Mouse (Mus musculus) neural tube, embryonic 14.5 days (tissue): ENCODE results near the gene Nr5a2. TPM values are rescaled to one million over a fixed set of nuclear protein-coding genes. Genes with fewer than 3 reads are reported as not detected.

Experiments
- ATAC-seq: fragments of 200-750 bp; cut with Nextera tagmentation; 2 replicates; pipeline ENCODE4 v1.8.0; 2017; ENCODE audit warnings: low read depth, mild to moderate bottlenecking, moderate TSS enrichment, moderate library complexity
- H3K27ac ChIP-seq: fragments of 300-500 bp; sonication (generic); 2 replicates; pipeline ENCODE4 v1.5.1; 2014; ENCODE audit warnings: low read depth, mild to moderate bottlenecking, control low read depth, low read length, moderate library complexity, mixed read lengths
- H3K27me3 ChIP-seq: fragments of 300-500 bp; sonication (generic); 2 replicates; pipeline ENCODE4 v1.6.1; 2014; ENCODE audit warnings: low read length; ENCODE audit not compliant: control insufficient read depth, insufficient read depth
- H3K36me3 ChIP-seq: fragments of 300-500 bp; sonication (generic); 2 replicates; pipeline ENCODE4 v1.6.1; 2014; ENCODE audit warnings: low read length, mixed read lengths; ENCODE audit not compliant: control insufficient read depth, insufficient read depth
- H3K4me1 ChIP-seq: fragments of 300-500 bp; sonication (generic); 2 replicates; pipeline ENCODE4 v1.6.1; 2014; ENCODE audit warnings: low read length; ENCODE audit not compliant: control insufficient read depth, insufficient read depth
- H3K4me2 ChIP-seq: fragments of 300-500 bp; sonication (generic); 2 replicates; pipeline ENCODE4 v1.6.1; 2014; ENCODE audit warnings: mild to moderate bottlenecking, low read depth, low read length, control low read depth
- H3K4me3 ChIP-seq: fragments of 300-500 bp; sonication (generic); 2 replicates; pipeline ENCODE4 v1.5.1; 2014; ENCODE audit warnings: low read depth, low read length, control low read depth, mixed read lengths
- H3K9ac ChIP-seq: fragments of 300-500 bp; sonication (generic); replicated peaks from 2 replicates; pipeline ENCODE4 v1.6.1; 2014; ENCODE audit warnings: low read depth, mild to moderate bottlenecking, control low read depth, low read length, mixed read lengths
- H3K9me3 ChIP-seq: fragments of 300-500 bp; sonication (generic); 2 replicates; pipeline ENCODE4 v1.6.1; 2016; ENCODE audit warnings: low read length; ENCODE audit not compliant: control insufficient read depth
- WGBS: fragments of 180-500 bp; shearing (Covaris S2); extraction: QIAGEN DNeasy Blood & Tissue Kit; methylation state at CpG from one replicate; pipeline ENCODE4 v1.1.7; 2014; 5-methylcytosine and 5-hydroxymethylcytosine counted together
- polyA plus RNA-seq: library from polyadenylated mRNA; unstranded; fragments of >200 nt; fragmentation: Nextera tagmentation; extraction: Ambion mirVana; gene quantifications from 2 replicates; pipeline ENCODE4 v1.2.1, GENCODE M21; 2014

Gene Nr5a2
- polyA plus RNA-seq, 1 experiment from 2014 or later, result 1.4 TPM

GRCm38 (mm10) chr1:136945876-136946275, 14.4 kb downstream of the Nr5a2 start:
- no peak overlapping the region for H3K27ac ChIP-seq
- peaks cover 55% of the 10 kb centered on the region for H3K27me3 ChIP-seq
- ATAC-seq, result no peak
- no peak overlapping the region for H3K4me2 ChIP-seq
- peaks cover 9% of the 10 kb centered on the region; the same call in 1 of the 2 replicates for H3K4me1 ChIP-seq
- H3K4me3 ChIP-seq, result no peak overlapping the region
- H3K9me3 ChIP-seq, result no peaks in the 10 kb centered on the region
- 3% methylated on average over 10 of the region's 10 CpGs for WGBS
- no peak overlapping the region for H3K9ac ChIP-seq
- H3K36me3 ChIP-seq, result no peaks in the 10 kb centered on the region

GRCm38 (mm10) chr1:136945426-136945825, 14.8 kb downstream of the Nr5a2 start:
- ATAC-seq, result no peak
- Histone ChIP-seq H3K27me3 (peaks cover 50% of the 10 kb centered on the region), H3K36me3 (no peaks in the 10 kb centered on the region), H3K9ac (no peak overlapping the region), H3K4me1 (peaks cover 9% of the 10 kb centered on the region; the same call in 1 of the 2 replicates), H3K4me2 (no peak overlapping the region), H3K4me3 (no peak overlapping the region), H3K27ac (no peak overlapping the region), H3K9me3 (no peaks in the 10 kb centered on the region)
- WGBS, result 5% methylated on average over 7 of the region's 7 CpGs

- H3K4me3 ChIP-seq, result no peak overlapping the region
- no peaks in the 10 kb centered on the region for H3K9me3 ChIP-seq
- H3K27me3 ChIP-seq, result peaks cover 15% of the 10 kb centered on the region
- H3K27ac ChIP-seq, result no peak overlapping the region
- no peak overlapping the region for H3K4me2 ChIP-seq
- H3K9ac ChIP-seq, result no peak overlapping the region
- H3K4me1 ChIP-seq, result no peaks in the 10 kb centered on the region
- no peaks in the 10 kb centered on the region for H3K36me3 ChIP-seq
- WGBS, result 55% methylated on average over 5 of the region's 5 CpGs
- ATAC-seq, result no peak
These were observed 19.6 kb downstream of the Nr5a2 start for GRCm38 (mm10) chr1:136940603-136941002.

- H3K9ac ChIP-seq, result no peak overlapping the region
- no peaks in the 10 kb centered on the region for H3K4me1 ChIP-seq
- H3K4me3 ChIP-seq, result no peak overlapping the region
- H3K27ac ChIP-seq, result no peak overlapping the region
- WGBS, result 65% methylated on average over 1 of the region's 1 CpGs
- H3K36me3 ChIP-seq, result no peaks in the 10 kb centered on the region
- no peaks in the 10 kb centered on the region for H3K9me3 ChIP-seq
- no peak overlapping the region for H3K4me2 ChIP-seq
- no peak for ATAC-seq
- 0 out of 2 replicates have a peak, but pooled peaks cover 4% of the 10 kb centered on the region for H3K27me3 ChIP-seq
These were observed 21.0 kb downstream of the Nr5a2 start for GRCm38 (mm10) chr1:136939220-136939619.

GRCm38 (mm10) chr1:136935960-136936324, 24.3 kb downstream of the Nr5a2 start:
- Histone ChIP-seq H3K4me3 (no peak overlapping the region), H3K4me1 (no peaks in the 10 kb centered on the region), H3K27me3 (no peaks in the 10 kb centered on the region), H3K27ac (no peak overlapping the region), H3K4me2 (no peak overlapping the region), H3K9me3 (no peaks in the 10 kb centered on the region), H3K9ac (no peak overlapping the region), H3K36me3 (no peaks in the 10 kb centered on the region)
- no peak for ATAC-seq
- WGBS, result 89% methylated on average over 9 of the region's 9 CpGs

- 64% methylated on average over 8 of the region's 8 CpGs for WGBS
- Histone ChIP-seq H3K4me1 (no peaks in the 10 kb centered on the region), H3K36me3 (no peaks in the 10 kb centered on the region), H3K9ac (no peak overlapping the region), H3K4me3 (no peak overlapping the region), H3K27me3 (no peaks in the 10 kb centered on the region), H3K27ac (no peak overlapping the region), H3K4me2 (no peak overlapping the region), H3K9me3 (no peaks in the 10 kb centered on the region)
- no peak for ATAC-seq
These were observed 24.8 kb downstream of the Nr5a2 start for GRCm38 (mm10) chr1:136935316-136935959.

GRCm38 (mm10) chr1:136934051-136934450, 26.2 kb downstream of the Nr5a2 start:
- 73% methylated on average over 10 of the region's 10 CpGs for WGBS
- H3K4me3 ChIP-seq, result no peak overlapping the region
- no peaks in the 10 kb centered on the region for H3K36me3 ChIP-seq
- ATAC-seq, result no peak
- H3K4me2 ChIP-seq, result no peak overlapping the region
- H3K27me3 ChIP-seq, result no peaks in the 10 kb centered on the region
- no peaks in the 10 kb centered on the region for H3K4me1 ChIP-seq
- H3K9ac ChIP-seq, result no peak overlapping the region
- H3K27ac ChIP-seq, result no peak overlapping the region
- no peaks in the 10 kb centered on the region for H3K9me3 ChIP-seq

GRCm38 (mm10) chr1:136931026-136931425, 29.2 kb downstream of the Nr5a2 start:
- no peak overlapping the region for H3K4me3 ChIP-seq
- H3K4me1 ChIP-seq, result no peaks in the 10 kb centered on the region
- no peak overlapping the region for H3K27ac ChIP-seq
- WGBS, result 91% methylated on average over 5 of the region's 5 CpGs
- no peak for ATAC-seq
- no peaks in the 10 kb centered on the region for H3K27me3 ChIP-seq
- H3K9me3 ChIP-seq, result no peaks in the 10 kb centered on the region
- H3K9ac ChIP-seq, result no peak overlapping the region
- H3K4me2 ChIP-seq, result no peak overlapping the region
- H3K36me3 ChIP-seq, result no peaks in the 10 kb centered on the region

GRCm38 (mm10) chr1:136929743-136930142, 30.5 kb downstream of the Nr5a2 start:
- 94% methylated on average over 6 of the region's 6 CpGs for WGBS
- no peak for ATAC-seq
- no peaks in the 10 kb centered on the region for H3K9me3 ChIP-seq
- H3K27me3 ChIP-seq, result no peaks in the 10 kb centered on the region
- no peaks in the 10 kb centered on the region for H3K36me3 ChIP-seq
- H3K4me2 ChIP-seq, result no peak overlapping the region
- H3K4me3 ChIP-seq, result no peak overlapping the region
- H3K4me1 ChIP-seq, result no peaks in the 10 kb centered on the region
- H3K27ac ChIP-seq, result no peak overlapping the region
- no peak overlapping the region for H3K9ac ChIP-seq
